Mouse (Mus musculus) olfactory bulb, adult 2 months (tissue): ENCODE results near the gene Farp2.

ENCODE experiments used
- CTCF ChIP-seq: fragments of 200-500 bp; IDR thresholded peaks from 2 replicates; pipeline ENCODE4 v1.5.1; 2012; ENCODE audit warnings: low read depth, mild to moderate bottlenecking, low read length, moderate library complexity; ENCODE audit not compliant: insufficient read depth
- POLR2A ChIP-seq: fragments of 200-500 bp; IDR thresholded peaks from 2 replicates; pipeline ENCODE4 v1.6.1; 2012; ENCODE audit warnings: mild to moderate bottlenecking, low read depth, low read length, moderate library complexity; ENCODE audit not compliant: insufficient read depth

DNA sequence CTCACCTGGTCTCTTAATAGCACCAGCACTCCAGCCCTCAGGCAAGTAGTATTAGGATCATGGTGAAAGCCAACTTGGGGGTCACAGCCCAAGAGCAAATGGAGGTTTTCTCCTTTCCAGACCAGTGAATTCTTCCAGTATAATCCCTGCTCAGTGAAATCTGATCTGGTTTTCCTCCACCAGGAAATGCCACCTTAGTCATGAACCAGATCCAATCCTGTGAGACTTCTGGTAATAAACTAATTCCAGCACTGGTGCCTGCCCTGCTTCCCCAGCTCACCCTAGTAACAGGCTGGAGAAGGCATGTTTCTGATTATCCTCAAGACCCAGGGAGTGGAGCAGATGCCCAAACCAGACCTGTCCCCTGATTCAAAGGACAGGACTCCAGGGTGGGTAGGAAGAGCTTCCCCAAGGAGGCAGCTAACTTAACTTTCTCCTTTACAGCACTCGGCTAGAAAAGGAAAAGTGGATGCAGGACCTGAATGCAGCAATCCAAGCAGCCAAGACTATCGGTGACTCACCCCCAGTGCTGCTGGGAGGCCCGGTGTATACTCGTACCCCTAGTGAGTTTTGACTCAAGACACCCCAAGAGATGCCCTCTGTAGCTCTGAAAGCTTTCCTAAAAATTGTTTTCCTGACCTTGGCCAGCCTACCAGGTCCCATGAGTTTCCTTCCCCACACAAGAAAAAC lies 106.3 kb downstream of the Farp2 start:
- TF ChIP-seq POLR2A (no peak), CTCF (no peak)
